ENCODE assay signal across 13 mouse cellular contexts in the genomic region with DNA sequence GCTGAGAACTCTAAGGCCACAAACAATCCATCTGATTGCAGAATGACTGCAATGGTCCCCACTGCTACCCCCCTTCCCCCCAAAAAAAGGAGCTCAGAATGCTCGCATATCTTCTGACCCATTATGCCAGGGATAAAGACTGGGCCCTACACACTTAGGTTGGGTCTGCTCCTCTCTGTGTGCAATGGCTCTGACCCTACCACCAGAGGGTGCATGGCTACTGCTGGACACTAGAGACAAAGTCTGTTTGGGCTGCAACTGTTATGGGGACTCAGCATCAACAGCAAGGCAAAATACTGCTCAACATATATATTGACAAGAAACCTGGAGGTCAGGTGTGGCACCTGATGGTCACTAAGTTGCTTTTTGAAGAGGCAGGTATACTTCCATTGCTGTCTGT. TPM values are rescaled to one million over a fixed set of nuclear protein-coding genes. Genes with fewer than 3 reads are reported as not detected.
DNase-seq lines count a peak whose midpoint lies in the region; ATAC-seq and TF ChIP-seq lines count a peak whose summit lies in the region.
"Had no signal": no experiment of that assay in that cellular context is flagged by ENCODE, and none has a peak within 500 bp of the region (broad histone marks: within the 10 kb centered on the region; RNA-seq: fewer than 3 reads in every experiment).

No protein-coding gene starts in this region.

- no peaks in the 10 kb centered on the region for H3K9me3 ChIP-seq in liver, embryonic 14.5 days (ENCODE audit: control insufficient read depth, low read length)
- no peaks in the 10 kb centered on the region for H3K9me3 ChIP-seq in liver, embryonic 12.5 days (replicated peaks)
- H3K9me3 ChIP-seq: embryonic facial prominence, embryonic 12.5 days; G1E; limb, embryonic 13.5 days; stomach, embryonic 15.5 days had no signal

- TF ChIP-seq CTCF in liver, embryonic 14.5 days (IDR thresholded peaks at IDR 0.05; ENCODE audit: low read depth): peak; percentile 49

- peak; percentile 22 to 26 for DNase-seq in cerebellum, postnatal 14 days
- no peak for DNase-seq in cerebellum, postnatal 36 days
- no peak for DNase-seq in liver, embryonic 14.5 days (ENCODE audit: low read depth in 3 of 3, low spot score in 3 of 3)
- peak; percentile 6 for DNase-seq in CD4-positive helper T cell, adult 2 months (ENCODE audit: low read depth, low spot score)
- no peak for DNase-seq in left cerebral cortex, adult 18-20 months (ENCODE audit: low spot score in 2 of 2)
- DNase-seq in right cerebral cortex, postnatal 14 days: no peak

- no peak for ATAC-seq in liver, embryonic 14.5 days (ENCODE audit: insufficient read depth)
- ATAC-seq in liver, embryonic 12.5 days: no peak
- ATAC-seq in granulocyte monocyte progenitor cell, adult 5-6 weeks (replicated peaks; ENCODE audit: poor library complexity, severe bottlenecking): peak; percentile 65

- no peaks in the 10 kb centered on the region for H3K4me1 ChIP-seq in liver, embryonic 14.5 days (replicated peaks; ENCODE audit: control insufficient read depth in 2 of 2, insufficient read depth in 2 of 2, low read length in 1 of 2)
- H3K4me1 ChIP-seq in liver, embryonic 12.5 days: no peaks in the 10 kb centered on the region
- H3K4me1 ChIP-seq: embryonic facial prominence, embryonic 12.5 days; stomach, embryonic 15.5 days had no signal

- no peak overlapping the region for H3K9ac ChIP-seq in liver, embryonic 14.5 days (replicated peaks)
- H3K9ac ChIP-seq in liver, embryonic 12.5 days: no peak overlapping the region
- H3K9ac ChIP-seq: embryonic facial prominence, embryonic 12.5 days; limb, embryonic 13.5 days; stomach, embryonic 15.5 days had no signal

- 67% methylated on average over 1 of the region's 1 CpGs for WGBS in liver, embryonic 14.5 days (ENCODE audit: insufficient replicate concordance)
- 74% methylated on average over 1 of the region's 1 CpGs for WGBS in liver, embryonic 12.5 days (ENCODE audit: insufficient replicate concordance)

- no peak overlapping the region for H3K27ac ChIP-seq in liver, embryonic 14.5 days
- no peak overlapping the region for H3K27ac ChIP-seq in liver, embryonic 12.5 days
- H3K27ac ChIP-seq: embryonic facial prominence, embryonic 12.5 days; limb, embryonic 13.5 days; stomach, embryonic 15.5 days had no signal

- no peaks in the 10 kb centered on the region for H3K36me3 ChIP-seq in liver, embryonic 14.5 days (replicated peaks; ENCODE audit: control insufficient read depth, insufficient read depth, low read depth)
- no peaks in the 10 kb centered on the region for H3K36me3 ChIP-seq in liver, embryonic 12.5 days

- H3K27me3 ChIP-seq in liver, embryonic 14.5 days (ENCODE audit: control insufficient read depth, insufficient read depth, low read length): no peaks in the 10 kb centered on the region
- H3K27me3 ChIP-seq in liver, embryonic 12.5 days (replicated peaks): no peaks in the 10 kb centered on the region
- H3K27me3 ChIP-seq: embryonic facial prominence, embryonic 12.5 days; limb, embryonic 13.5 days; stomach, embryonic 15.5 days had no signal

- H3K4me3 ChIP-seq in liver, embryonic 14.5 days (ENCODE audit: insufficient read depth in 1 of 2, low read depth in 2 of 2, low read length in 2 of 2): no peak overlapping the region
- H3K4me3 ChIP-seq in liver, embryonic 12.5 days: no peak overlapping the region
- H3K4me3 ChIP-seq: embryonic facial prominence, embryonic 12.5 days; limb, embryonic 13.5 days; stomach, embryonic 15.5 days had no signal

- TF ChIP-seq EP300 in liver, embryonic 14.5 days (IDR thresholded peaks at IDR 0.05; ENCODE audit: low read depth): no peak

- no peak overlapping the region for H3K4me2 ChIP-seq in liver, embryonic 14.5 days (ENCODE audit: low read depth)
- no peak overlapping the region for H3K4me2 ChIP-seq in liver, embryonic 12.5 days
- H3K4me2 ChIP-seq: embryonic facial prominence, embryonic 12.5 days; limb, embryonic 13.5 days; midbrain, embryonic 11.5 days; stomach, embryonic 15.5 days had no signal

RNA-seq across cellular contexts. Expression of gene Tmtc4, which starts 32.9 kb away (rescaled TPM):
- polyA plus RNA-seq in liver, embryonic 14.5 days (2012; rRNA removed): 1.4 TPM in 2 replicates
- polyA plus RNA-seq in liver, embryonic 14.5 days (2014; fragmentation: Nextera tagmentation; extraction: Ambion mirVana): 1.6 and 2.3 TPM in 2 replicates
- 3.8 and 4.2 TPM in 2 replicates for polyA plus RNA-seq in liver, embryonic 12.5 days (2016; fragmentation: Nextera tagmentation; extraction: Ambion mirVana)
- total RNA-seq in granulocyte monocyte progenitor cell, adult 5-6 weeks (2014; fragmentation: Nextera tagmentation): 2.8 and 6.3 TPM in 2 replicates
- total RNA-seq in granulocyte monocyte progenitor cell, adult 5-6 weeks (2017): 8.5 and 13.2 TPM in 2 replicates
- 10 to 100 TPM; 19.9 to 20.9 TPM for total RNA-seq in left cerebral cortex, adult 18-20 months (2021)

RNA-seq across cellular contexts. Expression of gene Ggact, which starts 37.4 kb away (rescaled TPM):
- 12.4 and 13.1 TPM in 2 replicates for polyA plus RNA-seq in liver, embryonic 14.5 days (2012; rRNA removed)
- 14.7 and 16.0 TPM in 2 replicates for polyA plus RNA-seq in liver, embryonic 14.5 days (2014; fragmentation: Nextera tagmentation; extraction: Ambion mirVana)
- polyA plus RNA-seq in liver, embryonic 12.5 days (2016; fragmentation: Nextera tagmentation; extraction: Ambion mirVana): 14.3 and 16.1 TPM in 2 replicates
- 2.2 and 3.7 TPM in 2 replicates for total RNA-seq in granulocyte monocyte progenitor cell, adult 5-6 weeks (2014; fragmentation: Nextera tagmentation)
- total RNA-seq in granulocyte monocyte progenitor cell, adult 5-6 weeks (2017): 0.31 and 2.3 TPM in 2 replicates
- 10 to 100 TPM; 36.7 to 40.9 TPM for total RNA-seq in left cerebral cortex, adult 18-20 months (2021)

Comparison
In these comparisons a context has a peak if more than half of its experiments do, and no peak if none do; other contexts are left out.
1. DNase-seq: peak in cerebellum, postnatal 14 days (2 of 2) and CD4-positive helper T cell, adult 2 months (single experiment); none in cerebellum, postnatal 36 days (0 of 2), liver, embryonic 14.5 days (0 of 3), left cerebral cortex, adult 18-20 months (0 of 2) and right cerebral cortex, postnatal 14 days (single experiment).
2. RNA of gene Ggact, which starts 37.4 kb away (total RNA-seq): 36.7 to 40.9 TPM in left cerebral cortex, adult 18-20 months; 0.31 to 3.7 TPM in granulocyte monocyte progenitor cell, adult 5-6 weeks; every median in the first group is over 4 times any median in the second.